Mouse (Mus musculus) midbrain, embryonic 13.5 days (tissue): ENCODE results near the gene Tmem150b. TPM values are rescaled to one million over a fixed set of nuclear protein-coding genes. Genes with fewer than 3 reads are reported as not detected.

ENCODE experiments used
- ATAC-seq: fragments of 200-750 bp; cut with Nextera tagmentation; 2 replicates; pipeline ENCODE4 v1.8.0; 2017; ENCODE audit warnings: mild to moderate bottlenecking, moderate TSS enrichment, moderate library complexity
- H3K27ac ChIP-seq: fragments of 300-500 bp; sonication (generic); 2 replicates; pipeline ENCODE4 v1.5.1; 2015; ENCODE audit warnings: inconsistent platforms, mild to moderate bottlenecking, moderate library complexity
- H3K27me3 ChIP-seq: fragments of 300-500 bp; sonication (generic); 2 replicates; pipeline ENCODE4 v1.6.1; 2015; ENCODE audit warnings: mild to moderate bottlenecking, inconsistent platforms
- H3K36me3 ChIP-seq: fragments of 300-500 bp; sonication (generic); 2 replicates; pipeline ENCODE4 v1.6.1; 2015; ENCODE audit warnings: mild to moderate bottlenecking, inconsistent platforms
- H3K4me1 ChIP-seq: fragments of 300-500 bp; sonication (generic); replicated peaks from 2 replicates; pipeline ENCODE4 v1.6.1; 2015; ENCODE audit warnings: inconsistent platforms
- H3K4me2 ChIP-seq: fragments of 300-500 bp; sonication (generic); replicated peaks from 2 replicates; pipeline ENCODE4 v1.6.1; 2015; ENCODE audit warnings: moderate library complexity, mild to moderate bottlenecking, inconsistent platforms
- H3K4me3 ChIP-seq: fragments of 300-500 bp; sonication (generic); replicated peaks from 2 replicates; pipeline ENCODE4 v1.5.1; 2015; ENCODE audit warnings: mild to moderate bottlenecking, inconsistent platforms
- H3K9ac ChIP-seq: fragments of 300-500 bp; sonication (generic); replicated peaks from 2 replicates; pipeline ENCODE4 v1.6.1; 2015; ENCODE audit warnings: mild to moderate bottlenecking, inconsistent platforms
- H3K9me3 ChIP-seq: fragments of 300-500 bp; sonication (generic); 2 replicates; pipeline ENCODE4 v1.6.1; 2016; ENCODE audit warnings: mild to moderate bottlenecking, inconsistent platforms
- WGBS: fragments of 180-500 bp; shearing (Covaris S2); methylation state at CpG from one replicate; pipeline ENCODE4 v1.1.7; 2015; 5-methylcytosine and 5-hydroxymethylcytosine counted together
- polyA plus RNA-seq: library from polyadenylated mRNA; unstranded; fragments of >200 nt; fragmentation: Nextera tagmentation; extraction: Ambion mirVana; gene quantifications from 2 replicates; pipeline ENCODE4 v1.2.1, GENCODE M21; 2015

Gene Tmem150b
- polyA plus RNA-seq, 1 experiment from 2014 or later = 0.22 TPM

DNA sequence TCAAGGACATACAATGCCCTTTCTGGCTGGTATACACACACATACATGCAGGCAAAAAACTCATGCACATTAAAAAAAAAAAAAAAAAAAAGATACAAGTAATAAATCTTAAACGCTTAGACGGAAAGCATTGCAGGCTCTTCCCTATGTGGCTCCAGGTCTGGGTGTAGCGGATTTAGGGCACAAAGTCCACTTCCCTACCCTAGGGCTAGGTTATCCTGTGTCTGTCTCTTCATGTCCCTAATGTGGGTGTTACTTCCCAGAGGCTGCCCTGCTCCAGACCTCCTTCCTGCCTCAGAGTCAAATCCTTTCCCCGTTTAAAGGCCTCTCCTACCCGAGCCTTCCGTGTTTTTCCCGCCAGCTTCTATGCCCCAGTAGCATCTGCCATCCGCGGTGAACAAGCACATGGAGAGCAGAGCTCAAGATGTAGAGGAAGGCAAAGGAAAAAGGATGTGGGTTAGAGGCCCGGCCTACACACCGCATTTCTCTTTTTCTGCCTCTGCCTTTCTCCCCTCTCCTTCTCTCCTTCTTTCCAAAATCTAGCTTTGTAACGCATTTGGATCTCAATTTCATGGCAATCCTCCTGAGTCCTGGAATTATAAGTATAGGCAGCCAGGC, 50.8 kb downstream of the Tmem150b start:
- Histone ChIP-seq H3K36me3 (peaks cover 74% of the 10 kb centered on the region), H3K27ac (no peak overlapping the region), H3K27me3 (no peaks in the 10 kb centered on the region), H3K4me3 (no peak overlapping the region), H3K4me1 (no peaks in the 10 kb centered on the region), H3K9me3 (no peaks in the 10 kb centered on the region), H3K4me2 (no peak overlapping the region), H3K9ac (no peak overlapping the region; the same call in 1 of the 2 replicates)
- ATAC-seq = no peak
- 94% methylated on average over 12 of the region's 12 CpGs for WGBS

DNA sequence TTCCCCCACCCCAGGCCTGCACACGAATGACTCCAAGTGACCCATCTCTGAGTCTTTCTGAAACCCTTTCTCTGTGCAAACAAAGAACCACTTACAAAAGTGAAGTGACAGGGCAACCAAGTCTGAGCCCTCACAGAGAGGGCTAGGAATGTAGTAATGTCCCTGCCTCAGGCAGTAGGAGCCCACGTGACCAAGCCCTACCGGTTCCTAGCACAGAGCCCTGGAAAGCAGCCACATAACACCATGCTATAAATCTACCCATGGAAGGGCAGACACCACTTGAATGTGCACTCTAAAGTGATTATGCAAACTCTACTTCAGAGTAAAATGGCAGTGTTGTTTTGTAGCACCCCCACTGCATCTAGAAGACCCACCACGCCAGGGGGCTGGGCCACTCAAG, 53.1 kb downstream of the Tmem150b start:
- H3K4me2 ChIP-seq = no peak overlapping the region
- no peak overlapping the region for H3K9ac ChIP-seq
- WGBS = 79% methylated on average over 4 of the region's 4 CpGs
- no peaks in the 10 kb centered on the region for H3K4me1 ChIP-seq
- H3K36me3 ChIP-seq = peaks cover 82% of the 10 kb centered on the region
- no peak overlapping the region for H3K4me3 ChIP-seq
- no peak for ATAC-seq
- H3K27ac ChIP-seq = no peak overlapping the region
- H3K27me3 ChIP-seq = no peaks in the 10 kb centered on the region
- H3K9me3 ChIP-seq = no peaks in the 10 kb centered on the region

DNA sequence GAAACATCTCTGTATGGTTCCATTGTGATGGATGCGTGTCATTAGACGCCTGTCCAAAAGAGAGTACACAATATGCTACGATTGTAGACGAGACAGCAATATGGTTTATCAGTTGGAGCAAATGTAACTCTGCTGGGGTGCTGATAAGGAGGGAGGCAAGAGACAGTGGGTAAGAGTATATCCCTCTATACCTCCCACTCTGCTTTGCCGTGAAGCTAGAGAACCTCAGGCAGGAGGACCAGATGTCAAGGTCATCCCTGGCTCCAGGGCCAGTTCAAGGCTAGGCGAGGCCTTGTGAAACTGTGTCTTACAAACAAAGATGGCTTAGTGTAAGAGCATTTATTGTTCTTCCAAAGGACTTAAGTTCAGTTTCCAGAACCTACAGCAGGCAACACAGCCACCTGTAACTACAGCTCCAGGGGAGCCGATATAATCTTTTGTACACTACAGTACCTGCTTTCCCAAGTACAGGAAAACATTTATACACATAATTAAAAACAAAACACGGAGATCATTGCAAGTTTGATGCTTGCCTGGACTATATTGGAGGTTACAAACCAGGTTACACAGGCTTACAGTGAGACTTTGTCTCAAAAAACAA, 54.3 kb downstream of the Tmem150b start:
- Histone ChIP-seq H3K36me3 (peaks cover 86% of the 10 kb centered on the region), H3K4me2 (no peak overlapping the region), H3K4me1 (no peaks in the 10 kb centered on the region), H3K27me3 (no peaks in the 10 kb centered on the region), H3K4me3 (no peak overlapping the region), H3K9me3 (no peaks in the 10 kb centered on the region), H3K27ac (no peak overlapping the region), H3K9ac (no peak overlapping the region)
- 91% methylated on average over 8 of the region's 8 CpGs for WGBS
- ATAC-seq = no peak

GRCm38 (mm10) chr7:4669156-4669555, 55.9 kb downstream of the Tmem150b start:
- Histone ChIP-seq H3K9me3 (no peaks in the 10 kb centered on the region), H3K4me3 (no peak overlapping the region), H3K27ac (no peak overlapping the region), H3K4me1 (no peaks in the 10 kb centered on the region), H3K9ac (no peak overlapping the region), H3K4me2 (no peak overlapping the region), H3K27me3 (no peaks in the 10 kb centered on the region), H3K36me3 (peaks cover 78% of the 10 kb centered on the region)
- ATAC-seq = no peak
- WGBS = 97% methylated on average over 9 of the region's 9 CpGs

DNA sequence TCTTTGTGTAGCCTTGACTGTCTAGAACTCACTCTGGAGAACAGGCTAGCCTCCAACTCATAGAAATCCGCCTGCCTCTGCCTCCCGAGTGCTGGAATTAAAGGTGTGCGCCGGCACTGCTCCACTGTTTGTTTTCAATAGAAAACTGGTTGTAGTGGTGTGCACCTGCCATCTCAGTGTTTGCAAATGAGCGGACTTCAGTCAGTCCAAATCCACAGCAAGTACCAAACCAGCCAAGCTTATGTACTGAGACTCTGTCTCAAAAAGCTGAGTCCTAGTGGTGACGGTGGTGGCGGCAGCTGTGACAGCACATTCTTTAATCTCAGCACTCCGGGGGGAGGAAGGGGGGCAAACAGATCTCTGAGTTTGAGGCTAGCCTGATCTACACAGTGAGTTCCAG, 56.5 kb downstream of the Tmem150b start:
- Histone ChIP-seq H3K27ac (no peak overlapping the region), H3K9me3 (no peaks in the 10 kb centered on the region), H3K36me3 (peaks cover 77% of the 10 kb centered on the region), H3K4me2 (no peak overlapping the region), H3K9ac (no peak overlapping the region), H3K27me3 (no peaks in the 10 kb centered on the region), H3K4me3 (no peak overlapping the region), H3K4me1 (no peaks in the 10 kb centered on the region)
- ATAC-seq = no peak
- 92% methylated on average over 8 of the region's 8 CpGs for WGBS

GRCm38 (mm10) chr7:4666871-4667270, 58.2 kb downstream of the Tmem150b start:
- Histone ChIP-seq H3K4me2 (no peak overlapping the region), H3K27me3 (no peaks in the 10 kb centered on the region), H3K4me1 (no peaks in the 10 kb centered on the region), H3K36me3 (peaks cover 78% of the 10 kb centered on the region), H3K9me3 (no peaks in the 10 kb centered on the region), H3K9ac (no peak overlapping the region), H3K4me3 (no peak overlapping the region), H3K27ac (no peak overlapping the region)
- ATAC-seq = no peak
- 96% methylated on average over 5 of the region's 5 CpGs for WGBS

DNA sequence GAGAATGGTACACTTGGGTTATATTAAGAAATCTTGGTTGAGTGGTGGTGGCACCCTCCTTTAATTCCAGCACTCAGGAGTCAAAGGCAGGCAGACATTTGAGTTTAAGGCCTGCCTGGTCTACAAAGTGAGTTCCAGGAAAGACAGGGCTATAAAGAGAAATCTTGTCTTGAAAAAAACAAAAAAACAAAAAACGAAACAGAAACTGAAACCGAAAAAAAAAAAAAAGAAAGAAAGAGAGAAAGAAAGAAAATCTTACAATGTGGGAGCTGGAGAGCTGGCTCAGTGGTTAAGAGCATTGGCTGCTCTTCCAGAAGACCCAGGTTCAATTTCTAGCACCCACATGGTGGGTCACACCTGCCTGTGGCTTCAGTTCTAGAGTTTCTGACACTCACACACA, 61.3 kb downstream of the Tmem150b start:
- Histone ChIP-seq H3K27me3 (no peaks in the 10 kb centered on the region), H3K4me3 (no peak overlapping the region), H3K9me3 (no peaks in the 10 kb centered on the region), H3K4me2 (no peak overlapping the region), H3K36me3 (peaks cover 50% of the 10 kb centered on the region), H3K9ac (no peak overlapping the region), H3K4me1 (peaks cover 15% of the 10 kb centered on the region), H3K27ac (no peak overlapping the region)
- ATAC-seq = no peak
- 84% methylated on average over 2 of the region's 2 CpGs for WGBS

DNA sequence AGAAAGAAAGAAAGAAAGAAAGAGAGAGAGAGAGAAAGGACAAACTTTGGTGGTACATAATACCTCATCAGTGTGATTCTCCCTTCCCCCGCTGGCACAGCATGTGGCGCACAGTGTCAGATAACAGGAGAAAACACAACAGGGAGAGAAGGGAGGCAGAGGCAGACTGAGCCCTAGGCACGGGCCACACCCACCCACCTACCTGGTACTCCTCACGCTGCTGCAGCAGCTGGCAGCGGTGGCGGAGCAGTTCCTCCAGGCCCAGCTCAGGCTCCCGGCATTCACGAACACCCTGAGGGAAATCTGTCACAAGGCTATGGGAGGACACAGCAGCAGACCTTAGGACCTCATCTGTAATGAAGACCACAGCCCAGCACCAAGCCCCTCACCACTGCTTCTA, 61.9 kb downstream of the Tmem150b start:
- Histone ChIP-seq H3K9ac (no peak overlapping the region), H3K4me1 (peaks cover 15% of the 10 kb centered on the region), H3K36me3 (peaks cover 44% of the 10 kb centered on the region), H3K27me3 (no peaks in the 10 kb centered on the region), H3K27ac (no peak overlapping the region), H3K4me2 (no peak overlapping the region), H3K9me3 (no peaks in the 10 kb centered on the region), H3K4me3 (no peak overlapping the region)
- 78% methylated on average over 8 of the region's 8 CpGs for WGBS
- ATAC-seq = no peak

DNA sequence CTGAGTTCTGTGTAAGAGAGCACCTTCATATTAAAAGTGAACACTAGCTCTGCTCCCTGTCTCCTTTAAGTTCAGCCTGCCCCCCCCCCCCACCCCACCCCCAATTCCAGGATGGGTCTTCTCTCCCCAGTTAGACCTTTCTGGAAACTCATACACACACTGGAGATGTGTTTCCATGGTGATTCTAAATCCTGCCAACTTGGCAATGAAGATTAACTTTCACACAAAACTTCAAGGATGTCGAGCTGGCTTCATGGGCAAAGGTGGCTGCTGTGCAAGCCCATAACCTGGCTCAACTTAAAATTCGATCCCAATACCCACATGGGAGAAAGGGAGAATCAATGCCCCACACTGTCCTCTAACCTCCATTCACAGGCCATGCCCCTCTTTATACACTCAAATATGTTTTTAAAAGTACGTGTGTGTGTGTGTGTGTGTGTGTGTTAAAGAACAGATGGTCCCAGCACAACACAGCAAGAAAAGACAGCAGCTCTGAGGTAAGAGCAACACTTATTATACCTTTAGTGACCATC, 65.1 kb downstream of the Tmem150b start:
- peak overlapping the region; percentile 98 for H3K4me2 ChIP-seq
- peak overlapping the region; percentile 86 for H3K9ac ChIP-seq
- H3K36me3 ChIP-seq = peaks cover 21% of the 10 kb centered on the region
- WGBS = 50% methylated on average over 3 of the region's 3 CpGs
- H3K27me3 ChIP-seq = no peaks in the 10 kb centered on the region
- no peak for ATAC-seq
- H3K4me1 ChIP-seq = peaks cover 46% of the 10 kb centered on the region
- no peaks in the 10 kb centered on the region for H3K9me3 ChIP-seq
- peak overlapping the region; percentile 63 for H3K4me3 ChIP-seq
- peak overlapping the region; percentile 95 for H3K27ac ChIP-seq

DNA sequence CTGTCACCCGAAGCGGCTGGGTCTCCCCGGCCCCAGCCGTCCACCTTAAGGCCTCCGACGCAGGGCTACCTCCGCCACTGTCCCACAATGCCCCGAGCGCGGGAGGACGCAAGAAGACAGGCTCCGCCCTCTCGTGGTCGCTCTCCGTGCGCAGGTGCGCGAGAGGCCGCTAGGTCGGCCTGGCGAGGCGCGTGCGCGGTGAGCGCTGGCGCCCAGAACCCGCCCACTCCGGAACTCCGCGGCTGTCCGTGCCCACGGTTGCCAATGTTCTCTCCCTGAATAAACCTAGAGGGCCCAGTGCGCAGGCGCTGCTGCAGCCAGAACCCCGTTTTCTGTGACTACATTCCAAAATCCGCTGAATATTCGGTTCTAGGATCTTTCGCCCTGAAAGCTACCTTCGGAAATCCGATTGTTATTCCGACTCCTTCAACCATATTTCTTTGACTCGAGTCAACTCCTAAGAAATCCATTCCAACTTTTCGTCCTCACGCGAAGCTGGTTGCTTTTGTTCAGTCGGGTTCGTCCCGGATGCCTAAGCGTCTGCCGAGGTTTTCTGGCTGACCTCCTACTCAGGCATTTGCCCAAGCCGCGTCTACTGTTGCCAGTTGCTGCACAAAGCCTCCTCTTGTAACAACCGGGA, 66.0 kb downstream of the Tmem150b start, which contains the start of gene Ppp6r1:
Gene Ppp6r1 (minus strand): TSS at position 108 of the 640 bp plus-strand sequence.
- no peaks in the 10 kb centered on the region for H3K27me3 ChIP-seq
- peak within 1 kb of the TSS; percentile 95 for H3K27ac ChIP-seq
- peak within 1 kb of the TSS; percentile 98 for H3K4me2 ChIP-seq
- H3K9ac ChIP-seq = peak within 1 kb of the TSS; percentile 86
- ATAC-seq = peak; percentile 98
- no peaks in the 10 kb centered on the region for H3K9me3 ChIP-seq
- H3K4me1 ChIP-seq = peaks cover 53% of the 10 kb centered on the region
- peak within 1 kb of the TSS; percentile 63 for H3K4me3 ChIP-seq
- peaks cover 14% of the 10 kb centered on the region for H3K36me3 ChIP-seq
- WGBS = under 1% methylated on average over 50 of the region's 54 CpGs

DNA sequence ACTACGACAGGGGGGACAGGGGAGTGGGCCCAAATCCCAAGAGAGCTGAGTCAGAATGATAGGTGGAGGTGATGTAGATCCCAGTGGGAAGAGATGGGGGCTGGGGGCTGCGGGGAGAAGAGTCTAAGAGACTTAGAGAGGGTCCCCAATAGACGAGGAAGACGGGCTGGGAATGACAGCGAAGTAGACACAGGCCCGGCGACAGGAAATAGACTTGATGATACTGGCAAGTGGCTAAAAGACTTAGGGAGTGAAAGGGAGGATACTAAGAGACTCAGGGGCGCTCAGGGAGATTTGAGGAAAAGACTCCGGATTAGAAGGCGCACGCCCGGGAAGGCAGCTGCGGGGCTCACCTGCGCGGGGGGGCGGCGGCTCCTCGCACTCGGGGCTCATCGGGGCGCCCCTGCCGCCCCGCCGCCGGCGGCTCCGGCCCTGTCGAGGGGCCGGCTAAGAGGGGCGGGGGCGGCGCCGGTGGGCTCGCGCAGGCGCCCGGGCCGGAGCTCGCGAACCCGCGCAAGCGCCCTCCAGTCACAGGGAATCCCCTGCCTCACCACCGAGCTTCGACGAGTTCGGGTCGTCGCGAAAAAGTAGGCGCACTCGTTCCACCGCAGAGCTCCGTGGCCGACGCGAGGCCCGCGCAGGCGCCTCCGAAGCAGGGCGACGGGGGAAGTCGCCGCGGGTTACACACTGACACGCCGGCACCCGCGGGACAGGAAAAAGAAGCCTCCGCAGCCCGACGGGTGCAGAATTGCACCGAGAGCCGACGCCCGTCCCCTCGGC, 66.7 kb downstream of the Tmem150b start:
- peak; percentile 79 for ATAC-seq
- no peaks in the 10 kb centered on the region for H3K27me3 ChIP-seq
- H3K4me2 ChIP-seq = peak overlapping the region; percentile 98
- peak overlapping the region; percentile 63 for H3K4me3 ChIP-seq
- H3K36me3 ChIP-seq = peaks cover 12% of the 10 kb centered on the region
- under 1% methylated on average over 70 of the region's 78 CpGs for WGBS
- peak overlapping the region; percentile 95 for H3K27ac ChIP-seq
- no peaks in the 10 kb centered on the region for H3K9me3 ChIP-seq
- H3K4me1 ChIP-seq = peaks cover 57% of the 10 kb centered on the region
- H3K9ac ChIP-seq = peak overlapping the region; percentile 86
